Mouse (Mus musculus): ENCODE data around the gene Sprr2h. TPM values are rescaled to one million over a fixed set of nuclear protein-coding genes. Genes with fewer than 3 reads are reported as not detected.

The Sprr2h gene
- not detected in 2 replicates for polyA plus RNA-seq (2015; fragmentation: Nextera tagmentation; extraction: Ambion mirVana)

DNA sequence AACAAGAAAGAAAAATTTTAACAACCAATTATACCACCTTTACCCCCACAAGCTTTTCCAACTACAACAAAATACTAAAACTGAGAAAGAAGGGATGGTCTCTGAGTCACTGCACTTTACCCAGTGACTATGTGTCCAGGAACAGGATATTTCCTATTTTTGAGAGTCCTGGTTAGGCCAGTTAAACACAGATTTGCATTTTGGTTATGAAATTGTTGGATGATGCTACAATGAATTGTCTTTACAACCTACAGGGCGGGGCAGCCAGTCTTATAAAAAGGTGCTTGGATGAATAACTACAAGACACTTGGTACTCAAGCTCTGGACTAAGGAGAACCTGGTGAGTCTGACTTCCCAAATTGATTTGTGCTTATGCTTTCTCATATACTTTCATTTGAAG is at the start of gene Sprr2h:
TSS of gene Sprr2h (plus strand) at position 301 of the 400 bp plus-strand sequence.
- H3K9me3 ChIP-seq: no peaks in the 10 kb centered on the region
- no peak within 1 kb of the TSS for H3K27ac ChIP-seq
- no peak within 1 kb of the TSS for H3K9ac ChIP-seq
- no peak within 1 kb of the TSS for H3K4me2 ChIP-seq (replicated peaks)
- no peaks in the 10 kb centered on the region for H3K27me3 ChIP-seq (replicated peaks)
- ATAC-seq: no peak
- H3K4me1 ChIP-seq (replicated peaks): no peaks in the 10 kb centered on the region
- no peak within 1 kb of the TSS for H3K4me3 ChIP-seq (replicated peaks)
- H3K36me3 ChIP-seq: no peaks in the 10 kb centered on the region
- WGBS: 91% methylated on average over 1 of the region's 1 CpGs

- Histone ChIP-seq H3K27me3 (replicated peaks) (no peaks in the 10 kb centered on the region), H3K9ac (no peak overlapping the region), H3K4me2 (replicated peaks) (no peak overlapping the region), H3K27ac (no peak overlapping the region), H3K4me3 (replicated peaks) (no peak overlapping the region), H3K9me3 (no peaks in the 10 kb centered on the region), H3K36me3 (no peaks in the 10 kb centered on the region), H3K4me1 (replicated peaks) (no peaks in the 10 kb centered on the region)
- 62% methylated on average over 1 of the region's 1 CpGs for WGBS
- peak; percentile 89 for ATAC-seq
Measured at GRCm38 (mm10) chr3:92336278-92336677, 49.2 kb upstream of the Sprr2h start.

- Histone ChIP-seq H3K27ac (no peak within 1 kb of the TSS), H3K4me1 (replicated peaks) (no peaks in the 10 kb centered on the region), H3K9me3 (no peaks in the 10 kb centered on the region), H3K27me3 (replicated peaks) (no peaks in the 10 kb centered on the region), H3K4me3 (replicated peaks) (no peak within 1 kb of the TSS), H3K4me2 (replicated peaks) (no peak within 1 kb of the TSS), H3K9ac (no peak within 1 kb of the TSS), H3K36me3 (no peaks in the 10 kb centered on the region)
- WGBS: 88% methylated on average over 5 of the region's 5 CpGs
- no peak for ATAC-seq
Measured at GRCm38 (mm10) chr3:92338840-92339239, 46.6 kb upstream of the Sprr2h start, which contains the start of gene Sprr2d. TSS of gene Sprr2d (plus strand) at chr3:92339140.

DNA sequence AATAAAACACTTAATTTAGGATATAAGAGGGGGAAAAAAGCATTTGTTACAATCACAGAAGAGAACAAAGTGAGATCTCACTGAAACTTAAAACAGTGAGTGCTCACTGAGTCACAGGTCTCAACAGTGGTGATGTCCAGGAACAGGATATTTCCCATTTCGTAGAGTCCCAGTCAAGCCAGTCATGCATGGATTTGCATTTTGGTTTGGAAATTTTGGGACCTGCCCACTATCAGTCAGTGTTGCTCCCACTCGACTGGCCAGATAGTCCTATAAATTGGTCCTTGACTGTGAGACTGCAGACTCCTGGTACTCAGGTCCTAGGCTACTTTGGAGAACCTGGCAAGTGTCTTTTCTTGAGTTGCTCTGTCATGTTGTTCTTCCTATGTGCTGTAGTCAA is 33.6 kb upstream of the Sprr2h start, which contains the start of gene Sprr2e:
TSS of gene Sprr2e (plus strand) at position 301 of the 400 bp plus-strand sequence.
- Histone ChIP-seq H3K27me3 (replicated peaks) (no peaks in the 10 kb centered on the region), H3K4me2 (replicated peaks) (no peak within 1 kb of the TSS), H3K4me3 (replicated peaks) (no peak within 1 kb of the TSS), H3K27ac (no peak within 1 kb of the TSS), H3K9me3 (no peaks in the 10 kb centered on the region), H3K9ac (no peak within 1 kb of the TSS), H3K4me1 (replicated peaks) (no peaks in the 10 kb centered on the region), H3K36me3 (no peaks in the 10 kb centered on the region)
- ATAC-seq: no peak
- 78% methylated on average over 2 of the region's 2 CpGs for WGBS

DNA sequence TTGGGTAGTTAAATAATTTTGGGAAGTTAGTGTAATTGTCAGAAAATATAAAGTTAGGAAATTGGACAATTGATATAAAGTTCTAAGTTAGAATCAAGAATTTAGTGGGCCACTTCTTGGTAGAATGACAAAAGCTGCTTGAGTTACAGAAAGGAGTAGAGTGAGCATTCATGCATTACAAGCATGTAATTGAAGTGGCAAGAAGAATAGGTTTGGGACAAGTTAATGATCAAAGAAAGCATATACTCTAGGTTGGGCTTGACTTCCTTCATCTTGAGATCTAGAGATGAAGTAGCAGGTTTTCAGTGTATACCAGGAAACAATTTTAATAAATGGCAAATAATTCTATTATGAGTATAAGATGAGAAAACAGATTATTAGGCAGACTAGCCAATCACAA is 23.9 kb upstream of the Sprr2h start:
- Histone ChIP-seq H3K9ac (no peak overlapping the region), H3K27ac (no peak overlapping the region), H3K36me3 (no peaks in the 10 kb centered on the region), H3K4me3 (replicated peaks) (no peak overlapping the region), H3K27me3 (replicated peaks) (no peaks in the 10 kb centered on the region), H3K4me2 (replicated peaks) (no peak overlapping the region), H3K9me3 (no peaks in the 10 kb centered on the region), H3K4me1 (replicated peaks) (no peaks in the 10 kb centered on the region)
- ATAC-seq: no peak

DNA sequence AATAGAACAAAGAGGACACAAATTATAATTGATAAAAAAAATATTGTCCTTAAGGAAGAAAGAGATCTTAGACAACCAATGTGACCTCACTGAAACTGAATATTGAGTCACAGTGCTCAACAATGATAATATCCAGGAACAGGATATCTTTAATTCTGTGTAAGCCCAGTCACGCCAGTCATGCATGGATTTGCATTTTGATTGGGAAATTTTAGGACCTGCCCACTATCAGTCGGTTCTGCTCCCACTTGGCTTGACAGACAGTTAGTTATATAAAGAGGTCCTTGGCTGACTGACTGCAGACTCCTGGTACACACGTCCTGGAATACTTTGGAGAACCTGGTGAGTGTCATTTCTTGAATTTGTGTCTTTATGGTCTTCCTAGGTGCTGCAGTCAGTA is 20.6 kb upstream of the Sprr2h start, which contains the start of gene Sprr2f:
TSS of gene Sprr2f (plus strand) at position 301 of the 400 bp plus-strand sequence.
- Histone ChIP-seq H3K4me3 (replicated peaks) (no peak within 1 kb of the TSS), H3K4me1 (replicated peaks) (no peaks in the 10 kb centered on the region), H3K27me3 (replicated peaks) (no peaks in the 10 kb centered on the region), H3K36me3 (no peaks in the 10 kb centered on the region), H3K4me2 (replicated peaks) (no peak within 1 kb of the TSS), H3K9me3 (no peaks in the 10 kb centered on the region), H3K9ac (no peak within 1 kb of the TSS), H3K27ac (no peak within 1 kb of the TSS)
- no peak for ATAC-seq
- WGBS: 62% methylated on average over 3 of the region's 3 CpGs

DNA sequence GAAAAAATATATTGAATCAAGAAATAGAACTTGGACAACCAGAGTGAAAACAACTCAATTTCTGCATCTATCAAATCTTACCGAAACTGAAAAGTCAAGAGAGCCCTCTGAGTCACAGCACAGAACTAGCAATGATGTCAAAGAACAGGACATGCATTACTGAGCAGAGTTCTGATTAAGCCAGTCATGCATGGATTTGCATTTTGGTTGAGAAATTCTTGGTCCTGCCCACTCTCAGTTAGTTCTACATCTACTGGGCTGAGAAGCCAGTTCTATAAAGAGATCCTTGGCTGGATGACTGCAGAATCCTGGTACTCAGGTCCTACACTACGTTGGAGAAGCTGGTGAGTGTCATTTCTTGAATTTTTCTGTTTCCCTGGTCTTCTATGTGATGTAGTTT is 11.9 kb upstream of the Sprr2h start:
- no peaks in the 10 kb centered on the region for H3K9me3 ChIP-seq
- H3K36me3 ChIP-seq: no peaks in the 10 kb centered on the region
- no peak overlapping the region for H3K9ac ChIP-seq
- no peaks in the 10 kb centered on the region for H3K27me3 ChIP-seq (replicated peaks)
- H3K27ac ChIP-seq: no peak overlapping the region
- H3K4me3 ChIP-seq (replicated peaks): no peak overlapping the region
- WGBS: 83% methylated on average over 2 of the region's 2 CpGs
- no peak overlapping the region for H3K4me2 ChIP-seq (replicated peaks)
- ATAC-seq: no peak
- no peaks in the 10 kb centered on the region for H3K4me1 ChIP-seq (replicated peaks)

GRCm38 (mm10) chr3:92394301-92394700 is 8.8 kb downstream of the Sprr2h start:
- no peak overlapping the region for H3K27ac ChIP-seq
- H3K9me3 ChIP-seq: no peaks in the 10 kb centered on the region
- H3K4me3 ChIP-seq (replicated peaks): no peak overlapping the region
- no peak overlapping the region for H3K9ac ChIP-seq
- H3K27me3 ChIP-seq (replicated peaks): no peaks in the 10 kb centered on the region
- H3K36me3 ChIP-seq: no peaks in the 10 kb centered on the region
- ATAC-seq: no peak
- WGBS: 62% methylated on average over 1 of the region's 1 CpGs
- H3K4me2 ChIP-seq (replicated peaks): no peak overlapping the region
- H3K4me1 ChIP-seq (replicated peaks): no peaks in the 10 kb centered on the region

- 87% methylated on average over 2 of the region's 2 CpGs for WGBS
- Histone ChIP-seq H3K4me1 (replicated peaks) (no peaks in the 10 kb centered on the region), H3K9ac (no peak within 1 kb of the TSS), H3K27ac (no peak within 1 kb of the TSS), H3K4me3 (replicated peaks) (no peak within 1 kb of the TSS), H3K36me3 (no peaks in the 10 kb centered on the region), H3K27me3 (replicated peaks) (no peaks in the 10 kb centered on the region), H3K4me2 (replicated peaks) (no peak within 1 kb of the TSS), H3K9me3 (no peaks in the 10 kb centered on the region)
- no peak for ATAC-seq
Measured at GRCm38 (mm10) chr3:92407691-92408090, 22.2 kb downstream of the Sprr2h start, which contains the start of gene Sprr2i. TSS of gene Sprr2i (plus strand) at chr3:92407991.

DNA sequence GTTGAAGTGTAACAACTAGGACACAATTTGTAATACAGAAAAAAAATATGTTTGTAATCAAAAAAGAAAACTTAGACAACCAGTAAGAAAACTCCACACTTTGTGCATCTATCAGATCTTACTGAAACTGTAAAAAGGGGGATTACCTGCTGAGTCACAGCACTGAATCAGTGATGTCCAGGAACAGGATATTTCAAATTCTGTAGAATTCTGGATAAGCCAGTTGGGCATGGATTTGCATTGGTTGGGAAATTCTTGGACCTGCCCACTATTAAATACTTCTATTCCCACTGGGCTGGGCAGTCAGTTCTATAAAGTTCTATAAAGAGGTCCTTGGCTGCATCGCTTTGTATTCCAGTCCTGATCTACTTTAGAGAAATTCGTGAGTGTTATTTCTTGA is 32.3 kb downstream of the Sprr2h start, which contains the start of gene Sprr2j-ps:
TSS of gene Sprr2j-ps (plus strand) at position 301 of the 400 bp plus-strand sequence.
- Histone ChIP-seq H3K27me3 (replicated peaks) (no peaks in the 10 kb centered on the region), H3K9me3 (no peaks in the 10 kb centered on the region), H3K4me1 (replicated peaks) (no peaks in the 10 kb centered on the region), H3K9ac (no peak within 1 kb of the TSS), H3K4me2 (replicated peaks) (no peak within 1 kb of the TSS), H3K36me3 (no peaks in the 10 kb centered on the region), H3K27ac (no peak within 1 kb of the TSS), H3K4me3 (replicated peaks) (no peak within 1 kb of the TSS)
- whole genome bisulfite sequencing: 95% methylated on average over 2 of the region's 2 CpGs
- no peak for ATAC-seq

DNA sequence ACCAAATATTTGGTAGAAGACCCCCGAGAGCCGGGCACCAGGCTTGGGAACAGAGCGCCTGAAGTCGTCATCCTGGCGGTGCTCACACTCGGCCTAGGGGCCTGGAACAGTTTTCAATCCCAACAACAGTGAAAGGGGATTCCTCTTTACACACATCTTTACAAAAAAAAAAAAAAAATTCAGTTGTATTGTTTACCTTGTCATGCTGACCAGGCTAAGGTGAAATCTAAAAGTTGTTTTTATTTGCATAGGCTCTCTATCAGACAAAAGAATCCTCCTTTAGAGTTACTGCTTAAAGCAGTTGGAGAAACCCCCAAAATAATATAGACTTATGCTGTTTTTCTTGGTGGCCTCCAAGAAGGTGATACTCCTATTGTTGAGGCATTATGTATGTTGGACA is 43.8 kb downstream of the Sprr2h start, which contains the start of gene Gm9774:
TSS of gene Gm9774 (minus strand) at position 101 of the 400 bp plus-strand sequence.
- Histone ChIP-seq H3K36me3 (no peaks in the 10 kb centered on the region), H3K27ac (no peak within 1 kb of the TSS), H3K4me1 (replicated peaks) (no peaks in the 10 kb centered on the region), H3K9me3 (no peaks in the 10 kb centered on the region), H3K9ac (no peak within 1 kb of the TSS), H3K27me3 (replicated peaks) (no peaks in the 10 kb centered on the region), H3K4me3 (replicated peaks) (no peak within 1 kb of the TSS), H3K4me2 (replicated peaks) (no peak within 1 kb of the TSS)
- WGBS: 96% methylated on average over 6 of the region's 6 CpGs
- no peak for ATAC-seq

DNA sequence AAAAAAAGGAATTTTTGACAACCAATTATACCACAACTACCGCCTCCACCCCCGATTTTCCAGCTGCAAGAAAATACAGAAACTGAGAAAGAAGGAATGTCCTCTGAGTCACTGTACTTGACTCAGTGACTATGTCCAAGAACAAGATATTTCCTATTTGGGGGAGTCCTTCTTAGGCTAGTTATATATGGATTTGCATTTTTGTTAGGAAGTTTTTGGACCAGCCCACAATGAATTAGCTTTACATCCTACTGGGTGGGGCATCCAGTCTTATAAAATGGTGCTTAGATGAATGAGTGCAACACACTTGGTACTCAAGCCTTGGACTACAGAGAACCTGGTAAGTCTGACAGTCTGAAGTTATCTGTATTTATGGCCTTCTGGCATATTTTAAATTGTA is 46.8 kb downstream of the Sprr2h start, which contains the start of gene Sprr2k:
TSS of gene Sprr2k (plus strand) at position 301 of the 400 bp plus-strand sequence.
- no peak for ATAC-seq
- Histone ChIP-seq H3K27ac (no peak within 1 kb of the TSS), H3K9ac (no peak within 1 kb of the TSS), H3K9me3 (no peaks in the 10 kb centered on the region), H3K27me3 (replicated peaks) (no peaks in the 10 kb centered on the region), H3K36me3 (no peaks in the 10 kb centered on the region), H3K4me1 (replicated peaks) (no peaks in the 10 kb centered on the region), H3K4me3 (replicated peaks) (no peak within 1 kb of the TSS), H3K4me2 (replicated peaks) (no peak within 1 kb of the TSS)
- WGBS: 94% methylated on average over 2 of the region's 2 CpGs
